Mouse (Mus musculus): ENCODE results near the gene Fyb.

DNA sequence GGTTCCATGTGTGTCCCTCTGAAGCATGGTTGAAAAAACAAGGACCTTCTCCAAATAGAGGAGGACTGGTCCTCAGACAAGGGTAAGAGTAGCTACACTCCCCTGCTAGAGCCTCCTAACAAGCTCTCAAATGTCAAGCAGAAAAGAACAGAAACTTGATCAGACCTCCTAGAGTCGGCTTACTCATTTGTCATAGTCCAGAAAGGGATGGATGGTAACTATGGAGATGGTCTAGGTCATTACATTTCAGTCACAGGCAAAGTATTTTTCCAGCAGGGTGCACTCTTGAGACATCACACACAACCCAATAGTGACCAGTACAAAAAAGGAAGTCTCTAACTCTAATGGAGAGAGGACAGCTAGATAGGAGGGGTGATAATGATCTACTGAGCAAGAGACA is 21.9 kb upstream of the Fyb start:
- TF ChIP-seq CTCF (IDR thresholded peaks at IDR 0.05; ENCODE audit: control insufficient read depth, insufficient read depth, insufficient read length) (no peak), MAX (IDR thresholded peaks at IDR 0.05) (no peak), USF1 (IDR thresholded peaks at IDR 0.05; ENCODE audit: low read depth) (no peak), CEBPB (IDR thresholded peaks at IDR 0.05; ENCODE audit: low read depth) (no peak), FOSL1 (IDR thresholded peaks at IDR 0.05; ENCODE audit: insufficient read depth, low read length, poor library complexity, severe bottlenecking) (no peak)
